Mouse (Mus musculus): ENCODE results near the gene Snrpa.

DNA sequence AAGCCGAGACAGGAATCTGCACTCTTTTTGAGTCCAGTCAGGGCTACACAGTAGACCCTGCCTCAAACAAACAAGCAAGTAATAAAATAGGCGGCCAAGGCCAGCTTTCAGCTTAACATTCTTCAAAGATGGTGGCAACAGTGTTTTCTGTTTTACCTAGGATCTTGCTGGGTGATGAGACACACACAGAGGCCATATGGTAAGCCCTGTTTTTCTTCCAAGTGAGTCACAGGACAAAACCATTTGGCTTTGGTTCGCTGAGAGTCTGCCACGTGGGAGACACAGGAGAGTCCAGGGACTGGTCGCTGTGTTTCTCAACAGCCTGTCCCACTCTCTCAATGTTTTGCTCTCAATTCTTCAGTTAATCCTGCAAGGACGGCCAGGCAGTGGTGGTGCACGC, 22.5 kb upstream of the Snrpa start:
- TF ChIP-seq TAL1 (IDR thresholded peaks at IDR 0.05; ENCODE audit: low read length) (no peak), GATA1 (IDR thresholded peaks at IDR 0.05; ENCODE audit: low read length) (no peak)
